Mouse (Mus musculus): ENCODE measurements around the gene Olfr1274-ps. TPM values are rescaled to one million over a fixed set of nuclear protein-coding genes. Genes with fewer than 3 reads are reported as not detected.

Olfr1274-ps gene
- polyA plus RNA-seq (2017; shearing (Covaris generic)), result not detected

GRCm38 (mm10) chr2:90398633-90399107, at the start of gene Olfr1274-ps:
Gene Olfr1274-ps (plus strand): TSS chr2:90398683.

Other genes with a start within 250 kb of the Olfr1274-ps start
- not detected for gene Olfr1270, start 245.6 kb upstream of the Olfr1274-ps start, polyA plus RNA-seq (2017; shearing (Covaris generic))
- gene Olfr1506, start 174.2 kb upstream of the Olfr1274-ps start, polyA plus RNA-seq (2017; shearing (Covaris generic)), result not detected
- gene Olfr142, start 141.1 kb upstream of the Olfr1274-ps start, polyA plus RNA-seq (2017; shearing (Covaris generic)), result not detected
- not detected for gene Olfr1271, start 127.7 kb upstream of the Olfr1274-ps start, polyA plus RNA-seq (2017; shearing (Covaris generic))
- not detected for gene Olfr1272, start 105.8 kb upstream of the Olfr1274-ps start, polyA plus RNA-seq (2017; shearing (Covaris generic))
- not detected for gene Gm13769, start 76.5 kb upstream of the Olfr1274-ps start, polyA plus RNA-seq (2017; shearing (Covaris generic))
- 0.73 TPM for gene Ptprj, start 182.0 kb downstream of the Olfr1274-ps start, polyA plus RNA-seq (2017; shearing (Covaris generic))

Data from naive thymus-derived CD4-positive, alpha-beta T cell, adult 5 months (primary cell).